Mouse (Mus musculus): ENCODE measurements around the gene Specc1. TPM values are rescaled to one million over a fixed set of nuclear protein-coding genes. Genes with fewer than 3 reads are reported as not detected.
A peak's percentile ranks its signal among the peaks of the same experiment; 100 is the strongest.

The Specc1 gene
- polyA plus RNA-seq, 1 experiment from 2014 or later: 12.0 TPM

DNA sequence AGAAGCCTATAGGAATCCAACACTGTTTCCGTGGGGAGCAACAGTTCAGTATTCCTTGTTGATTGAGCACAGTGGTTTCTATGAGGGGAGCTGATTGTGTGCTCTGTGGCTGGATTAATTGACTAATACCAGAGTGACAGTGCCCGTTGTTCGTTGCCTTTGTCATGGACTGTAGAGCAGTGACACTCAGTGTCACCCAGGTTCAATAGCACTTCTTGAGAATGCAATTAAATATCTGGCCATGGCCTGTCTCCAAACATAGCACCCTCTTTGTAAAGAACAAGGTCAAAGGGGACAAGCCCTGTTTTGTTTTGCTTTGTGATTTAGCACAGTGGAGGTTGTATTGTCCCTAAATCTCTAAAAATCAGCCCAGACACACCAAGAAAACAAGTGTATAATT is 173.6 kb downstream of the Specc1 start:
- Histone ChIP-seq H3K36me3 (no peaks in the 10 kb centered on the region; the same call in 1 of the 2 replicates), H3K27ac (no peak overlapping the region), H3K9ac (no peak overlapping the region), H3K4me3 (no peak overlapping the region), H3K4me1 (no peaks in the 10 kb centered on the region), H3K4me2 (no peak overlapping the region), H3K9me3 (no peaks in the 10 kb centered on the region), H3K27me3 (no peaks in the 10 kb centered on the region)
- 37% methylated on average over 3 of the region's 3 CpGs for WGBS
- no peak for ATAC-seq (ENCODE audit: borderline replicate concordance, extremely low read depth, low FRiP score, low TSS enrichment)

GRCm38 (mm10) chr11:62130685-62131295 is 174.2 kb downstream of the Specc1 start:
- no peak overlapping the region for H3K4me2 ChIP-seq
- H3K4me1 ChIP-seq: no peaks in the 10 kb centered on the region
- no peak for ATAC-seq (ENCODE audit: borderline replicate concordance, extremely low read depth, low FRiP score, low TSS enrichment)
- no peak overlapping the region for H3K9ac ChIP-seq
- no peaks in the 10 kb centered on the region; the same call in 1 of the 2 replicates for H3K36me3 ChIP-seq
- H3K27me3 ChIP-seq: no peaks in the 10 kb centered on the region
- H3K9me3 ChIP-seq: no peaks in the 10 kb centered on the region
- H3K4me3 ChIP-seq: no peak overlapping the region
- no peak overlapping the region for H3K27ac ChIP-seq
- WGBS: 58% methylated on average over 2 of the region's 2 CpGs

GRCm38 (mm10) chr11:62131601-62132000 is 175.0 kb downstream of the Specc1 start:
- Histone ChIP-seq H3K9ac (no peak overlapping the region), H3K4me1 (no peaks in the 10 kb centered on the region), H3K27ac (no peak overlapping the region), H3K4me2 (no peak overlapping the region), H3K4me3 (no peak overlapping the region), H3K27me3 (no peaks in the 10 kb centered on the region), H3K36me3 (no peaks in the 10 kb centered on the region; the same call in 1 of the 2 replicates), H3K9me3 (no peaks in the 10 kb centered on the region)
- 79% methylated on average over 4 of the region's 4 CpGs for WGBS
- ATAC-seq (ENCODE audit: borderline replicate concordance, extremely low read depth, low FRiP score, low TSS enrichment): no peak

DNA sequence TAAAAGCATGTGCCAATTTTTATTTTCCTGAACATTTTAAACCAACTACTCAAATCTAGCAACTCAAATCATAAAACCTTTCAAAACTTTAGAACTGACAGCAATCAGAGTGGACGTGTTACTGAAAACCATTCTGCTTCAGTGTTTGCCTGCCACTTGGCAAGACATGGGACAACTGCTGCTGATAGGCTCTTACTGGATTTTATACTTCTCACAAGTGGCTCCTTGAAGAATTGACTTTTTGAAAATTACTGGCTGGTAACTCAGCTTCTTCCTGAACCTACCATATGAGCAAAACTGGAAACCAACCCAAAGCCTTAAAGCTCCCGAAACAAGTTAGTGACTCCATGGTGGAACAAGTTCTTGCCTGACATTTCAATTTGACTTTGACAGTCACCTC is 177.6 kb downstream of the Specc1 start:
- Histone ChIP-seq H3K27ac (no peak overlapping the region), H3K4me2 (no peak overlapping the region), H3K4me3 (no peak overlapping the region), H3K27me3 (no peaks in the 10 kb centered on the region), H3K9me3 (no peaks in the 10 kb centered on the region), H3K4me1 (no peaks in the 10 kb centered on the region), H3K36me3 (no peaks in the 10 kb centered on the region; the same call in 1 of the 2 replicates), H3K9ac (no peak overlapping the region)
- ATAC-seq (ENCODE audit: borderline replicate concordance, extremely low read depth, low FRiP score, low TSS enrichment): no peak
- 62% methylated on average over 2 of the region's 2 CpGs for WGBS

DNA sequence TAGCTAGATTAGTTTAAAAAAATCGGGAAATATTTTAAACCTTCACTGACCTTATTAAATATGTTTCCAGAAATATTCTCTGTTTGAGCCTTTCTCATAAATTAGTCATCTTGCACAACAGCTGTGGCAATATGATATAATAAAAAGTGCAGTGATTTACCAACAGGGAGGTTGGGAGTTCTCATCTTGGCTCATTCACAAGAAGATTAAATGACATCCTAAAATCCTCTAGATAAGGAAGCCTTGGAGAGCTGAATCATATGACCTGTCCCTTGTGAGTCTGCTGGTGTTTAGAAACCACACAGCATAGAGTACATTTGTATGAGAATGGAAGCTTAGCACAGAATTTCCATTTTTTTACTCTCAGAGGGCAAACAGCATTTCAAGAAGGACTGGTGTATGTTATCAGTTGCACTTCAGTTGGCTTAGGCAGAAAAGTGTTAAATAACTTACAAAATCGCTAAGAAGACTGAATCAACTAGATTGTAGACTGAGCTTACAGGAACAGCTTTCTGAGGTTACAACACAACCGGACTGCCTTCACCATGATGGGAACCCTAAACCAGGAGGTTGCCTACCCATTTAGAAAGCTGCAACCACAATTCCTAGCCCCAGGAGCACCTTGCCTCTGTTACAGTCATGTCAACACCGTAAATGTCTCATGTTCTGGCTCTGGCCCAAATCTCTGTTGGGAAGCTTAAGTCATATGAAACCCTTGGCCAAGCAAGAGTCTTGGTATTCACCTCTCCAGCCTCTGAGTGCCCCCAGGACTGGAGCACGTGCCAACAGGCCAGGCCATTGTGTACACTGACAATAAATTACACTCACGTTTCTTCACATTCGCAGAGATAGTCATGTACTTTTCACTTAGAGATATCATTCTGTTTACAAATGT is 188.9 kb downstream of the Specc1 start:
- ATAC-seq (ENCODE audit: borderline replicate concordance, extremely low read depth, low FRiP score, low TSS enrichment): no peak
- Histone ChIP-seq H3K4me3 (no peak overlapping the region), H3K9me3 (no peaks in the 10 kb centered on the region), H3K4me1 (peaks cover 7% of the 10 kb centered on the region; the same call in 1 of the 2 replicates), H3K9ac (no peak overlapping the region), H3K36me3 (0 out of 2 replicates have a peak, but pooled peaks cover 12% of the 10 kb centered on the region), H3K27me3 (no peaks in the 10 kb centered on the region), H3K27ac (0 out of 2 replicates have a peak overlapping the region, but pooled peaks have one; percentile 24), H3K4me2 (no peak overlapping the region)
- WGBS: 57% methylated on average over 7 of the region's 7 CpGs

DNA sequence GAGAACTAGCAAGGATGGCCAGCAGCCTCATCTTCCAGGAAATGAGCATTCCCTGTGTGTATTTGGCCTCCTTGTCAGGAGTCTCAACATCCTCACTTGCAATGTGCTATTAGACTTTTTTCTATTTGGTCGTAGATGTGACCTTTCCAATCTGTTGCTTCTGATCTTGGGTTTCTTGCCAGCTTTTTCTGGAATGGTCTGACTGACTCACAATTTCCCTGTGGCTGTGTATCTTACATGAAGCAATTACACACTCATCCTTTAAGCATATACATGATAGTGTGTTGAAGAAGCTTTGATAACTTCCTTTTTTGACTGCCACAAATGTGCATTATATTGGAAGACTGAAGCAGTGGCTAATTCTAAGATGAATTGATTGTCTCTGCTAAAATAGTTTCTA is 190.1 kb downstream of the Specc1 start:
- WGBS: 54% methylated on average over 1 of the region's 1 CpGs
- no peak for ATAC-seq (ENCODE audit: borderline replicate concordance, extremely low read depth, low FRiP score, low TSS enrichment)
- H3K27ac ChIP-seq: no peak overlapping the region

GRCm38 (mm10) chr11:62148026-62148425 is 191.5 kb downstream of the Specc1 start:
- H3K4me2 ChIP-seq: no peak overlapping the region
- H3K4me3 ChIP-seq: no peak overlapping the region
- H3K36me3 ChIP-seq: 0 out of 2 replicates have a peak, but pooled peaks cover 12% of the 10 kb centered on the region
- H3K4me1 ChIP-seq: peaks cover 7% of the 10 kb centered on the region; the same call in 1 of the 2 replicates
- no peak overlapping the region for H3K27ac ChIP-seq
- H3K27me3 ChIP-seq: no peaks in the 10 kb centered on the region
- no peak overlapping the region for H3K9ac ChIP-seq
- no peak for ATAC-seq (ENCODE audit: borderline replicate concordance, extremely low read depth, low FRiP score, low TSS enrichment)
- WGBS: 87% methylated on average over 3 of the region's 3 CpGs
- H3K9me3 ChIP-seq: no peaks in the 10 kb centered on the region

More for the DNA sequence above, 190.1 kb downstream of the Specc1 start:
- no peaks in the 10 kb centered on the region for H3K9me3 ChIP-seq
- H3K4me2 ChIP-seq: no peak overlapping the region
- no peak overlapping the region for H3K9ac ChIP-seq
- H3K4me1 ChIP-seq: peaks cover 7% of the 10 kb centered on the region; the same call in 1 of the 2 replicates
- no peak overlapping the region for H3K4me3 ChIP-seq
- H3K36me3 ChIP-seq: 0 out of 2 replicates have a peak, but pooled peaks cover 12% of the 10 kb centered on the region
- H3K27me3 ChIP-seq: no peaks in the 10 kb centered on the region

DNA sequence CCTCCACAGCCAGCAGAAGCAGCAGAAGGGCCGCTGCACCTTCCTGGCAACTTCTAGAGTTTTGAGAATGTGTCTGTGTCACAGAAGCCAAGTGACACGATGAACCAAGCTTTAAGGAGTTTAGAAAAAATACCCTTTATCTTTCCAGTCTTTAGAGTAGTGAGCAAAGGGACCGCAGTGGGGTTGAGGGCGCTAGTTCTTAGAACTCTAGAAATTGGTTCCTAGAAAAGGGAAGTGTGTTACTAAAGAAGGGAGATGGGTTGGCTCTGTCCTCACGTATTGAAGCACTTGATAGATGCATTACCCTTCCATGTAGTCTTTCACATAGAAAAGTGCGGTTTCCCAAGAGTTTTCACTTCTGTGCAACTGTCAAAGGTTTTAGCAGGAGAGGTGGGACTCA is 191.9 kb downstream of the Specc1 start:
- Histone ChIP-seq H3K36me3 (0 out of 2 replicates have a peak, but pooled peaks cover 12% of the 10 kb centered on the region), H3K27ac (no peak overlapping the region), H3K4me2 (no peak overlapping the region), H3K27me3 (no peaks in the 10 kb centered on the region), H3K4me3 (no peak overlapping the region), H3K4me1 (peaks cover 7% of the 10 kb centered on the region; the same call in 1 of the 2 replicates), H3K9ac (no peak overlapping the region), H3K9me3 (no peaks in the 10 kb centered on the region)
- no peak for ATAC-seq (ENCODE audit: borderline replicate concordance, extremely low read depth, low FRiP score, low TSS enrichment)
- WGBS: 82% methylated on average over 6 of the region's 6 CpGs

DNA sequence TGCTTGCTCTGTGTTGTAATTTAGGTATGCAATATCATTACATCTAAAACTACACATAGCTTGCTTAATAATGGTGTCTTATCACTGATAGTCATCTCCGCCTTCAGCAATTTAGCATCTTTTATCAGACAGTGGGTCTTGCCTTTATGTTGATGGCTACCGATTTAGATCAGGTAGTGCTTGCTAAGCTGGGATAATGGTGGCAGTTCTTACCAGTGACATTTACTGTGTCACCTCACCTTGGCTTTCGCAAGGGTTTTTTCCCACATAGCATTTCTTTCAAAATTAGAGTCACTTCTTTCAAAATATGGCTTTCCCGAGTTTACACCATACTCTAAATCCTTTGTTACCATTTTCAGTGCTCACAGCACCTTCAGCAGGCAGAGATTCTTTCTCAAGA is 196.5 kb downstream of the Specc1 start:
- no peak for ATAC-seq (ENCODE audit: borderline replicate concordance, extremely low read depth, low FRiP score, low TSS enrichment)
- Histone ChIP-seq H3K9me3 (no peaks in the 10 kb centered on the region), H3K27ac (no peak overlapping the region), H3K27me3 (no peaks in the 10 kb centered on the region), H3K4me3 (no peak overlapping the region), H3K9ac (no peak overlapping the region), H3K4me2 (no peak overlapping the region), H3K4me1 (no peaks in the 10 kb centered on the region), H3K36me3 (0 out of 2 replicates have a peak, but pooled peaks cover 2% of the 10 kb centered on the region)
- WGBS: 86% methylated on average over 4 of the region's 4 CpGs

GRCm38 (mm10) chr11:62159803-62160202 is 203.2 kb downstream of the Specc1 start:
- H3K9ac ChIP-seq: no peak overlapping the region

DNA sequence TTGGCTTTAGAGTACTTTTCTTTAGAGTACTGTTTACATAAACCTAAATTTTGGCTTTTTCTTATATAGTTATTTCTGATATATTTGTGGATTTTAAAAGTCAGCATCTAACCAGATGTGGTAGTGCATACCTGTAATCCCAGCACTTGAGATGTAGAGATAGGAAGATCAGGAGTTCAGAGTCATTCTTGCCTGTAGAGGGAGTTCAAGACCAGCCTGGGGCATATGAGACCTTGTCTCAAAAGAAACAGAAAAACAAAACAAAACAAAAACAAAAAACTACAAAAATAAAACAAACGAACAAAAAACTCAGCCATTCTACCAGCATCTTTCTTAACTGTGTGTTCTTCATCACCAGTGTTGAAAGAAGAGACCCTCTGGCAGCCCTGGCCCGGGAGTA is 204.9 kb downstream of the Specc1 start:
- H3K36me3 ChIP-seq: no peaks in the 10 kb centered on the region
- no peak for ATAC-seq (ENCODE audit: borderline replicate concordance, extremely low read depth, low FRiP score, low TSS enrichment)

More at GRCm38 (mm10) chr11:62159803-62160202, 203.2 kb downstream of the Specc1 start:
- no peak overlapping the region for H3K27ac ChIP-seq
- H3K4me1 ChIP-seq: no peaks in the 10 kb centered on the region
- H3K9me3 ChIP-seq: no peaks in the 10 kb centered on the region
- ATAC-seq (ENCODE audit: borderline replicate concordance, extremely low read depth, low FRiP score, low TSS enrichment): no peak
- H3K27me3 ChIP-seq: no peaks in the 10 kb centered on the region
- no peaks in the 10 kb centered on the region for H3K36me3 ChIP-seq
- no peak overlapping the region for H3K4me2 ChIP-seq
- WGBS: 85% methylated on average over 7 of the region's 7 CpGs
- no peak overlapping the region for H3K4me3 ChIP-seq

DNA sequence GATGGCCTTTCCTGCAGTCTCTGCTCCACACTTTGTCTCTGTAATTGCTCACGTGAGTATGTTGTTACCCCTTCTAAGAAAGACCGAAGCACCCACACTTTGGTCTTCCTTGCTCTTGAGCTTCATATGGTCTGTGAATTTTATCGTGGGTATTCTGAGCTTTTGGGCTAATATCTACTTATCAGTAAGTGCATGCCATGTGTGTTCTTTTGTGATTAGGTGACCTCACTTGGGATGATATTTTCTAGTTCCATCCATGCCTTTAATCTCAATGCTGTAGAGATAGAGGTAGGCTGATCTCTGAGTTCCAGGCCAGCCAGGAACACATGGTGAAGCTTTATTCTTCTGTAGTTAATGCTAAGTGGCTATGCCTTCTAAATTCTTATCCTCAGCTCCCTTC is 207.8 kb downstream of the Specc1 start:
- H3K4me3 ChIP-seq: no peak overlapping the region
- no peaks in the 10 kb centered on the region for H3K36me3 ChIP-seq
- WGBS: 88% methylated on average over 3 of the region's 3 CpGs
- no peak overlapping the region for H3K27ac ChIP-seq
- H3K9ac ChIP-seq: no peak overlapping the region
- H3K27me3 ChIP-seq: no peaks in the 10 kb centered on the region
- no peaks in the 10 kb centered on the region for H3K9me3 ChIP-seq
- ATAC-seq (ENCODE audit: borderline replicate concordance, extremely low read depth, low FRiP score, low TSS enrichment): no peak
- no peaks in the 10 kb centered on the region; the same call in 1 of the 2 replicates for H3K4me1 ChIP-seq
- no peak overlapping the region for H3K4me2 ChIP-seq

More for the DNA sequence above, 204.9 kb downstream of the Specc1 start:
- H3K9ac ChIP-seq: no peak overlapping the region
- no peaks in the 10 kb centered on the region for H3K9me3 ChIP-seq
- 77% methylated on average over 2 of the region's 2 CpGs for whole genome bisulfite sequencing
- H3K27ac ChIP-seq: no peak overlapping the region
- H3K4me2 ChIP-seq: no peak overlapping the region
- H3K27me3 ChIP-seq: no peaks in the 10 kb centered on the region
- H3K4me3 ChIP-seq: no peak overlapping the region
- no peaks in the 10 kb centered on the region for H3K4me1 ChIP-seq
